Mouse (Mus musculus) olfactory bulb, adult 2 months (tissue): ENCODE measurements around the gene Acsl6. TPM values are rescaled to one million over a fixed set of nuclear protein-coding genes. Genes with fewer than 3 reads are reported as not detected.

Experiments
- H3K27ac ChIP-seq: fragments of 200-500 bp; 2 replicates; pipeline ENCODE4 v1.5.1; 2012; ENCODE audit warnings: low read depth, low read length; ENCODE audit not compliant: insufficient read depth
- H3K4me1 ChIP-seq: fragments of 200-500 bp; 2 replicates; pipeline ENCODE4 v1.6.1; 2012; ENCODE audit warnings: low read length; ENCODE audit not compliant: control insufficient read depth, insufficient read depth
- H3K4me3 ChIP-seq: fragments of 200-500 bp; 2 replicates; pipeline ENCODE4 v1.5.1; 2012; ENCODE audit warnings: mild to moderate bottlenecking, low read depth, low read length, moderate library complexity; ENCODE audit not compliant: insufficient read depth
- CTCF ChIP-seq: fragments of 200-500 bp; IDR thresholded peaks from 2 replicates; pipeline ENCODE4 v1.5.1; 2012; ENCODE audit warnings: low read depth, mild to moderate bottlenecking, low read length, moderate library complexity; ENCODE audit not compliant: insufficient read depth
- POLR2A ChIP-seq: fragments of 200-500 bp; IDR thresholded peaks from 2 replicates; pipeline ENCODE4 v1.6.1; 2012; ENCODE audit warnings: mild to moderate bottlenecking, low read depth, low read length, moderate library complexity; ENCODE audit not compliant: insufficient read depth
- WGBS: fragments of 180-500 bp; shearing (Covaris S2); methylation state at CpG from one replicate; pipeline ENCODE4 v1.1.7; 2018; 5-methylcytosine and 5-hydroxymethylcytosine counted together
- polyA plus RNA-seq: library from polyadenylated mRNA; stranded (reverse); fragments of >200 nt; gene quantifications from 2 replicates; pipeline ENCODE4 v1.2.4, GENCODE M21; 2012; ENCODE audit warnings: low replicate concordance; ENCODE audit not compliant: missing spikeins, insufficient read depth, insufficient read length

Acsl6 gene
- polyA plus RNA-seq, 1 experiment: 91.1 TPM

DNA sequence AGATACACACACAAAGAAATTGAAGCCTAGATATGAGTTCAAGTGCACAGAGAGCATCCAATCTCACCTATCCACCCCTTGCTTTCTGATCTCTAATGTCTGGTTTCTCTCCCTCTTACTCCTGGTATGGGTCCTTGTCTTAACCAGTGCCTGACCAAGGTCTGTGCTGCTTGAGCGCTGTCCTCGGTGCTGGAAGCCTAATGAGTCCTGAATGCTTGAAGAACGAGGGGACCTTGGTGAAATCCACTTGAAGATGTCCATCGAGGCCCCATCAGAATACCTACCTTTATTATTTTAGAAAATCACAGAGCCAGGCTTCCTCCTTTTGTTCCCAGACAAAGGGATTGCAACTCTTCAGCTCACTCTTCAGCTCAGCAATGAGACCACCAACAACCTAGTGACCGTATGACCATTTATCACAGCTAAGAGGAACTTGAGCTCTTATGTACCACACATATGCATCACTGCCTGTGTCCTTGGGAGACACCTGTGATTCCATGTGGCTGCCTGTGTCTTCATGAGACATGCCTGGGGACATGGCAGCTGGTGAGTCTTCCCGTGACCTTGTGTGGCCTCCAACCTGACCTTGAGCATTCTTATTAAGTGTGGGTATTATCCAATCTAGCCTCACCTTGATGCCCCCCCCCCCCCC is 396 bp upstream of the Acsl6 start:
- peaks cover 26% of the 10 kb centered on the region for H3K4me1 ChIP-seq
- peak overlapping the region; percentile 88; the same call in 1 of the 2 replicates for H3K4me3 ChIP-seq
- no peak for TF ChIP-seq POLR2A
- TF ChIP-seq CTCF: no peak
- H3K27ac ChIP-seq: peak overlapping the region; percentile 40; the same call in 1 of the 2 replicates
- WGBS: 37% methylated on average over 6 of the region's 6 CpGs

DNA sequence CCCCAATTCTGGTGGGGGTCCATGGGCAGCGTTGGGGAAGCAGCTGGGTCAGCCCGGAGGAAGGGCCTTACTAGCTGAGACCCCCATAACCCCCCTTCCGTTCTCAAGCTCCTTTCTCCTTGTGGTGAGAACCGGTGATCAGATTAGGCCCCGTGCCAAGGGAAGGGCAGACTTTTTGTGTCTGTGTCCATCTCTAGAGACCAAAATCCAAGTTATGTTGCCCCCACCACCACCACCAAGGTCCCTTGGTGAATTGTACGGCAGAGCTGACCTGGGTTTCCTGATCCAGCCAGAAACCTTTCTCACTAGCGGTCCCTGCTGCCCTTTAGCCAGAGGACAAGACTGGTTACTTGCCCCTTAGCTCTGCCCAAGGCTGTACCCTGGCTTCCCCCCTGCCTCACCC is 874 bp downstream of the Acsl6 start:
- H3K4me3 ChIP-seq: peak overlapping the region; percentile 88
- peak overlapping the region; percentile 85 for H3K27ac ChIP-seq
- peaks cover 26% of the 10 kb centered on the region for H3K4me1 ChIP-seq
- TF ChIP-seq CTCF: no peak
- WGBS: 2% methylated on average over 7 of the region's 7 CpGs

DNA sequence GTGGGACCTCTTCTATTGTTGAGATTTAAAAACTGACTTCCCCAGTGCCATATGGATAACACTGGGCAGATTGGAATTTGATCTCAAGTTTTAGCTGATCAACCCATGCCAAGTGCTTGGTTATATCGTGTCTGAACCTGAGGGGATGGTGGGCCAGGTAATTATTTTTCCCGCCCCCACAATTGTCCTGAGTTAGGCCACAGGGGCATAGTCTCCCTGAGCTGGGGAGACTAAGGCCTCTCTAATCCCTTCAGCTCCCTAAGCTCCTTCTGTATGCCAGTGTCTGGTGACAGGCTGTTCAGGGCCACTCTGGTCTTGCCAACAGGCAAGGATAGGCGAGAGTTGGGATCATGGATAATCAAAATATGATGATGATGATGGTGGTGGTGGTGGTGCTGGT is 1.7 kb downstream of the Acsl6 start:
- TF ChIP-seq POLR2A (no peak), CTCF (no peak)
- WGBS: 59% methylated on average over 3 of the region's 3 CpGs
- Histone ChIP-seq H3K4me3 (peak overlapping the region; percentile 6; the same call in 1 of the 2 replicates), H3K4me1 (peaks cover 26% of the 10 kb centered on the region), H3K27ac (no peak overlapping the region)

DNA sequence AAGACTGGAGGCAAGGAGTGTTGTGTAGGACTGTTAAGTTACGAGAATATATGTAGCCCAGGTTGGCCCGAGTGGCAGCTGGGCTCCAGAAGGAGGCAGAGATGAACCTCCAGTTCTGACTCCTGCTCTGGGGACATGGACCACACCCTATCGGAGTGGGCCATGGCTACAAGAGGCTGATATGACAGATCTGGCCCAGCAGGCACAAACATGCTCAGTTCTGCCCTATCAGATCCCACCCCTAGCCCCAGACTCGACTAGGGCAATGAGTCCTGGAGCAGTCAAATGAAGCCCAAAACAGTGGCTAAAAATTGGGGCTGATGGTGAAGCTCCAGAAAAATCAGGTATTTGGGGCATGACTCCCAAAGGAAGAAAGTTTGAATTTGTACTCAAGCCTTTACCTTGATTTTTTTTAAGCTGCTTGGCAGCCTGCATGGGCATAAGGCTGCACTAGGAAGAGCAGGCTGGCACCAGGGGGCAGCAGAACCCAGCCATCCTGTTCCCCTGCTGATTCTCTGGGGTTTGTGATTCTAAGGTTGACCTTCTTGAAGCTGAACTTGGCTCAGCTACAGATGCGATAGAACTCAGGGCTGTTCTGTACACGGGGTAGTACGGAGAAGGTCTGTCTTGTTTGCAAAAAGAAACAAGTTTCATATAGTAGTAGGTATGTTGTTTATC is 3.7 kb downstream of the Acsl6 start:
- WGBS: 56% methylated on average over 7 of the region's 7 CpGs
- peaks cover 29% of the 10 kb centered on the region for H3K4me1 ChIP-seq
- H3K4me3 ChIP-seq: no peak overlapping the region
- no peak overlapping the region for H3K27ac ChIP-seq
- TF ChIP-seq CTCF (no peak; the same call in none of the 2 replicates), POLR2A (no peak)

DNA sequence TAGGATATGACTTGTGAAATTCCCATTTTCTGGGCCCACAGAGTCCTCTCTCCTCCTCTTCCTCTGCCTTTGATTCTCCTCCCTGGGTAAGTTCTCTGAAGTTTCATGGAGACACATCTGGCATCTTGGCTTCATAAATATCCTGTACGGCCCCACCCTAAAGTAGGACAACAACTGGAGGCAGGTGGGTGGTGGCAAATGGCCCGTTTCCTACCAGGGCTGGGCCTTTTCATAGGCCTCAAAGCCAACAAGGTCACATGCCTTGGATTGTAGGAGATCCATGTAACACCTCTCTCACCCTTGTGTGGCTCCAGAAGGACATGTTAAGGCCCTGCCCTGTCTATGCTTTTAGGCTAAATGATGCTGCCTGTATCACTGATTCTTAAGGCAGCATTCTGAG is 7.0 kb downstream of the Acsl6 start:
- H3K27ac ChIP-seq: no peak overlapping the region
- H3K4me3 ChIP-seq: no peak overlapping the region
- TF ChIP-seq CTCF (no peak), POLR2A (no peak)
- H3K4me1 ChIP-seq: peaks cover 36% of the 10 kb centered on the region
- 73% methylated on average over 2 of the region's 2 CpGs for WGBS

DNA sequence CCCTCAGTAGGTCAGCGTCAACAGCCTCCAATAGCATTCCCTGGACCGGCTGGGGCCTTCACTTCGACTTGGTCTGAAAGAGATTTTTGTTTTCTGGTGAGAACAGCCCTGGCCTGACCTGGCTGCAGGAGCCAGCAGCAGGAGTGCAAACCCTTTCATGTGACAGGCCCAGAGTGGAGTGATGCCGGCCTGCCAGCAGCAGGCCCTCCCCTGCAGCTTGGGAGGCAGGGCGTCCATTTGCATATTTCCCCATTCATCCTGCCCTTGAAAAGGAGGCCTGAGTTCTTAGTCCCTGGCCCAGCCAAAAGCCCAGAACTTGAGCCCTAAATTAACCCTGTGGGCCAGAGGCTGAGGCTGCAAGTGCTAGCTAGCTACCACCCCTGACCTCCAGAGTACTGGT is 8.4 kb downstream of the Acsl6 start:
- 47% methylated on average over 5 of the region's 5 CpGs for WGBS
- Histone ChIP-seq H3K4me1 (peaks cover 37% of the 10 kb centered on the region), H3K27ac (no peak overlapping the region), H3K4me3 (no peak overlapping the region)
- TF ChIP-seq POLR2A: no peak
- TF ChIP-seq CTCF: no peak

DNA sequence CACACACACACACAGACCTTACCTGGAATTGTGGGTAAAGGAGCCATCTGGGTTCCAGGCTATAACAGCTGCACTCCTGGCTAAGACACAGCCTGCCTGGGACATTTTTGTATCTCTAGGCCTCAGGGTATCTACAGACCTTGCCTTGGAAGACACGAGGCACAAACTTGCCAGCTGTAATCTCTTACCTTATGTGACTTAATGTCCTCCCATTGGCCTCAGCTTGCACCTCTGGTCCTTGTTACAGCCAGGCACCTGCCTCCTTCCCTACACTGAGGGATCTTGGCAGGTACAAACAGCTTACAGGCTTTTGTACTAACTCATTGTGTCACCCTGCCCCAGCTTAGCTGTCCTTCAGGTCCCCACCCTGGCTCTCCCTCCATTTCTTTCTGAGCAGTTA is 9.0 kb downstream of the Acsl6 start:
- TF ChIP-seq CTCF: no peak
- no peak for TF ChIP-seq POLR2A
- H3K27ac ChIP-seq: no peak overlapping the region
- WGBS: 18% methylated on average over 1 of the region's 1 CpGs
- H3K4me1 ChIP-seq: peaks cover 40% of the 10 kb centered on the region
- H3K4me3 ChIP-seq: no peak overlapping the region

DNA sequence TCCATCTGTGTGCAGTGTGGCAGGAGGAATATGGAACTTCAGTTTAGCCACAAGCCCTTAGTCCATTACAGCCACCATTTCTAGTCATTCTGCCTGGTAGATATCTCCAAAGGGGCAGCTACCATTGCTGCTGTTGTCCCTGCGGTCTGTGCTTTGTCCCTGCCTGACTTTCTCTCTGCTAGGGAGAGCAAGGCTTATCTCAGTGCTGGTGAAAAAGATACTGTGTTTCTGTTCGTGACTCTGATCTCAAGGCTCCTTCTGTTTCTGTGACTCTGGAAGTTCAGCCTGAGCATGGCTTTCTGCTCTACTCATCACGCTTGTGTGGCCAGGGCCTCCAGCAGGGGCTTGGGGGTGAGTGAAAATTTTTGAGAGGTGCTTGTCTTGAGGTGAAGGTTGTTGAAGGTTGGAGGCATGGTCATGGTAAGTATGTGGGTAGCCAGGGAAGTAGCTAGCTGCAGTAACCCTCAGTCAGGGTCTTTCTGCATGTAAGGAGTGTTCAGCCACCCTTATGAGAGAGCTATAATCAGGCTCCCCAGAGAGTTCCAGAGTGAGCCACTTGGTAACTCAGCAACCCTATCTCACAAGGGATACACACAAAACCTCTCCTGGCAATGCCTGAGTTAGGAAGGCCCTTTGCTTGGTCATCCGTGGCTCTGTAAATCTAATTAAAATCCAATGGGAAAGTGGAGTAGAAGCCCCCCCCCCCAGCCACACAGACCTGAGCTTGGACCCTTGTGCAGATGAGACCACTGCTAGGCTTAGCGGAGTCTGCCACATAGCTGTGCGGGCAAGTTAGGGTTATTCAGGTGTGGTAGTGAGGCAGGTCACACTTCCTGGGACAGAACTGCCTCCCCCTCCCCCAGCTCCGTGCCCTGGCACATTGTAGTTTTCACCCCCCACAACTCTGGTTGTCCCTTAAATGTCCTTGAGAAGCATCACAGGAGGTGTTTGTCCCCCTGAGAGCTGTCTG is 10.1 kb downstream of the Acsl6 start:
- peaks cover 40% of the 10 kb centered on the region for H3K4me1 ChIP-seq
- TF ChIP-seq POLR2A: no peak
- TF ChIP-seq CTCF: no peak
- 70% methylated on average over 7 of the region's 7 CpGs for WGBS
- no peak overlapping the region for H3K4me3 ChIP-seq
- H3K27ac ChIP-seq: no peak overlapping the region
